Mouse (Mus musculus) lung, postnatal 0 days (tissue): Measurements from ENCODE around the gene Gbx1. TPM values are rescaled to one million over a fixed set of nuclear protein-coding genes. Genes with fewer than 3 reads are reported as not detected.

Experiments used
- ATAC-seq: fragments of 200-750 bp; cut with Nextera tagmentation; 2 replicates; pipeline ENCODE4 v1.8.0; 2017; ENCODE audit warnings: moderate library complexity
- DNase-seq: peaks from one replicate; pipeline ENCODE4 v3.0.0-alpha.2; 2016; ENCODE audit warnings: low spot score
- H3K27ac ChIP-seq: fragments of 300-500 bp; sonication (generic); 2 replicates; pipeline ENCODE4 v1.5.1; 2014; ENCODE audit warnings: antibody characterized with exemption, mild to moderate bottlenecking, low read length, mixed read lengths
- H3K27me3 ChIP-seq: fragments of 300-500 bp; sonication (generic); replicated peaks from 2 replicates; pipeline ENCODE4 v1.6.1; 2014; ENCODE audit warnings: low read length, mixed read lengths; ENCODE audit not compliant: insufficient read depth
- H3K36me3 ChIP-seq: fragments of 300-500 bp; sonication (generic); 2 replicates; pipeline ENCODE4 v1.6.1; 2014; ENCODE audit warnings: low read length, mixed read lengths; ENCODE audit not compliant: insufficient read depth
- H3K4me1 ChIP-seq: fragments of 300-500 bp; sonication (generic); 2 replicates; pipeline ENCODE4 v1.6.1; 2014; ENCODE audit warnings: antibody characterized with exemption, low read depth, low read length, mixed read lengths; ENCODE audit not compliant: insufficient read depth
- H3K4me2 ChIP-seq: fragments of 300-500 bp; sonication (generic); replicated peaks from 2 replicates; pipeline ENCODE4 v1.6.1; 2014; ENCODE audit warnings: low read depth, mild to moderate bottlenecking, low read length, moderate library complexity, mixed read lengths
- H3K4me3 ChIP-seq: fragments of 300-500 bp; sonication (generic); 2 replicates; pipeline ENCODE4 v1.5.1; 2014; ENCODE audit warnings: low read depth, low read length
- H3K9ac ChIP-seq: fragments of 300-500 bp; sonication (generic); replicated peaks from 2 replicates; pipeline ENCODE4 v1.6.1; 2014; ENCODE audit warnings: low read depth, mild to moderate bottlenecking
- H3K9me3 ChIP-seq: fragments of 300-500 bp; sonication (generic); 2 replicates; pipeline ENCODE4 v1.6.1; 2016; ENCODE audit warnings: low read length, mixed read lengths
- CTCF ChIP-seq: IDR thresholded peaks from 2 replicates; pipeline ENCODE4 v1.5.1; 2016; ENCODE audit warnings: antibody characterized with exemption, mild to moderate bottlenecking
- EP300 ChIP-seq: IDR thresholded peaks from 2 replicates; pipeline ENCODE4 v1.6.1; 2016; ENCODE audit warnings: antibody characterized with exemption, mild to moderate bottlenecking, control low read depth
- WGBS: fragments of 180-500 bp; shearing (Covaris S2); extraction: QIAGEN DNeasy Blood & Tissue Kit; methylation state at CpG from one replicate; pipeline ENCODE4 v1.1.7; 2014; 5-methylcytosine and 5-hydroxymethylcytosine counted together
- polyA plus RNA-seq: library from polyadenylated mRNA; unstranded; fragments of >200 nt; fragmentation: Nextera tagmentation; extraction: Ambion mirVana; gene quantifications from 2 replicates; pipeline ENCODE4 v1.2.1, GENCODE M21; 2015

Gbx1 gene
- polyA plus RNA-seq, 1 experiment from 2014 or later = 0.06 TPM

- no peak overlapping the region for H3K4me2 ChIP-seq
- H3K4me1 ChIP-seq = 0 out of 2 replicates have a peak, but pooled peaks cover 5% of the 10 kb centered on the region
- H3K27me3 ChIP-seq = peaks cover 43% of the 10 kb centered on the region
- DNase-seq = peak; percentile 90
- no peaks in the 10 kb centered on the region for H3K9me3 ChIP-seq
- WGBS = 16% methylated on average over 24 of the region's 24 CpGs
- no peaks in the 10 kb centered on the region for H3K36me3 ChIP-seq
- no peak overlapping the region for H3K9ac ChIP-seq
- no peak overlapping the region for H3K27ac ChIP-seq
- peak; percentile 82 for ATAC-seq
- no peak for TF ChIP-seq EP300
- peak; percentile 100 for TF ChIP-seq CTCF
- H3K4me3 ChIP-seq = no peak overlapping the region
These were observed 3.2 kb upstream of the Gbx1 start for GRCm38 (mm10) chr5:24530042-24530689.

- ATAC-seq (no peak), DNase-seq (no peak)
- Histone ChIP-seq H3K9ac (no peak overlapping the region), H3K9me3 (no peaks in the 10 kb centered on the region), H3K4me2 (no peak overlapping the region), H3K4me3 (no peak overlapping the region), H3K27me3 (peaks cover 62% of the 10 kb centered on the region), H3K27ac (no peak overlapping the region), H3K4me1 (0 out of 2 replicates have a peak, but pooled peaks cover 5% of the 10 kb centered on the region), H3K36me3 (no peaks in the 10 kb centered on the region)
- 16% methylated on average over 6 of the region's 6 CpGs for WGBS
- no peak for TF ChIP-seq EP300
- TF ChIP-seq CTCF = no peak
These were observed 778 bp upstream of the Gbx1 start for GRCm38 (mm10) chr5:24527780-24528179.

- peak; percentile 20 for ATAC-seq
These were observed 663 bp downstream of the Gbx1 start for GRCm38 (mm10) chr5:24526190-24526888.

DNA sequence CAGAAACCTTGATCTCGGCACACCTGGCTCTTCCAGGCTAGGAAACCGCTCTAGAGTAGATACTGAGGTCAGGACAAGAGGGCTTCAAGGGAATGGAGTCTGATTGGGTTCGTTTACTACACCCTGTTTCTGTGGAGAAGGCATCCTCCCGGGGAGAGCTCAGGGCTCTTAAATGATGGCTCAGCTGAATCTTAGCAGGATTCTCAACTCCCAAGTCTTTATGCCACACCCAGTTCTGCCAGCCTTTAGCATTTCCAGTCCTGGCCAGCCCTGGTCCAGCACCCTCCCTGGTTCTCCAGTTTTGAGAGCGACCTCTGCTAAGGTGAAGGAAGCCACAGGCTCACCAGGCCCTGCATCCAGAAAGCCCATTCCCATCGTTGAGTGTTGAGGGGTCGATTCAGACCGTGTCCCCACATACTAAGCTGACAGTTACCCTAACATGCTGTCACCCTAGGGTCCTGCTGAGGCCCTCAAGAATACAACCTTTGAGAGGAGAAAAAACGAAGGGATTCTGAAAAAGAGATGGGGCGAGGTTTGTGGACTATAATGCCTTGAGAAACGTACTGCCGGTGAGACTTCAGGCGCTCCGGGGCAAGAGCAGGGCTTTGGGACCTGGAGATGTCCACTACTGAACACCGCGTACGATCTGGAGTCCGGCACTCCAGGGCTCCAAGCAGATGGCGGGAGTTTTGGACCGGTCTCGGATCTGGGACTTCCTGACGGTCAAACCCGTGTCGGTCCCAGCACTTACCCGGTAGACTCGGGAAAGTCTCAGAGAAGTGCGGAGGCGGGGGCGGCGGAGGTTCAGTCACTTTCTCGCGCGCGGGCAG is 1.4 kb downstream of the Gbx1 start:
- DNase-seq = no peak
- Histone ChIP-seq H3K27ac (no peak overlapping the region), H3K27me3 (peaks cover 62% of the 10 kb centered on the region), H3K9ac (no peak overlapping the region), H3K4me3 (peak overlapping the region; percentile 33), H3K9me3 (no peaks in the 10 kb centered on the region), H3K4me2 (peak overlapping the region; percentile 60), H3K4me1 (0 out of 2 replicates have a peak, but pooled peaks cover 5% of the 10 kb centered on the region), H3K36me3 (no peaks in the 10 kb centered on the region)
- WGBS = 4% methylated on average over 34 of the region's 34 CpGs
- TF ChIP-seq CTCF = no peak
- TF ChIP-seq EP300 = no peak
- ATAC-seq = no peak

More at GRCm38 (mm10) chr5:24526190-24526888, 663 bp downstream of the Gbx1 start:
- Histone ChIP-seq H3K4me1 (0 out of 2 replicates have a peak, but pooled peaks cover 5% of the 10 kb centered on the region), H3K27ac (no peak overlapping the region), H3K36me3 (no peaks in the 10 kb centered on the region), H3K27me3 (peaks cover 62% of the 10 kb centered on the region), H3K4me2 (peak overlapping the region; percentile 60), H3K9ac (no peak overlapping the region), H3K9me3 (no peaks in the 10 kb centered on the region), H3K4me3 (peak overlapping the region; percentile 33)
- TF ChIP-seq EP300 (no peak), CTCF (no peak)
- DNase-seq = no peak
- WGBS = 2% methylated on average over 51 of the region's 109 CpGs

DNA sequence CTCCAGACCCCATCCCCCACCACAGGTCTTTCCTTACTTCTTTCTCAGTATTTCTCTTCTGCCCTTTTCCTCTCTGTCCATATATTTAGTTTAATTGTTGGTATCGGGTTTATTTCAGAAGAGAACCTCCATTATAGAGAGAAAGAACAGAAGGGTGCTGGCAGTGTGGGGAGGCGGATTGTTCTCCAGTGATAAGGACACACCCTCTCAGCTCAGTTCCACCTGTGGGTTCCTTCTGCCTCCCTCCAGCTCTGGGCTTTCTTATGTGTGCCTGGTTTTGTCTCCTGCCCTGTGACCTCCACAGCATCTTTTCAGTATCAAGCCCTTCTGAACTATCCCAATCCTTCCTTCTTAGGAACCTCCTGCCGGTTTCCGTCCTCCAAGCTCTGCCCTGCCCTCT is 2.5 kb downstream of the Gbx1 start:
- ATAC-seq = no peak
- H3K4me1 ChIP-seq = 0 out of 2 replicates have a peak, but pooled peaks cover 5% of the 10 kb centered on the region
- 26% methylated on average over 4 of the region's 4 CpGs for WGBS
- no peaks in the 10 kb centered on the region for H3K36me3 ChIP-seq
- no peak overlapping the region for H3K4me3 ChIP-seq
- DNase-seq = no peak
- no peak overlapping the region for H3K4me2 ChIP-seq
- no peaks in the 10 kb centered on the region for H3K9me3 ChIP-seq
- no peak overlapping the region for H3K9ac ChIP-seq
- peaks cover 58% of the 10 kb centered on the region for H3K27me3 ChIP-seq
- TF ChIP-seq EP300 = no peak
- no peak for TF ChIP-seq CTCF
- H3K27ac ChIP-seq = no peak overlapping the region

DNA sequence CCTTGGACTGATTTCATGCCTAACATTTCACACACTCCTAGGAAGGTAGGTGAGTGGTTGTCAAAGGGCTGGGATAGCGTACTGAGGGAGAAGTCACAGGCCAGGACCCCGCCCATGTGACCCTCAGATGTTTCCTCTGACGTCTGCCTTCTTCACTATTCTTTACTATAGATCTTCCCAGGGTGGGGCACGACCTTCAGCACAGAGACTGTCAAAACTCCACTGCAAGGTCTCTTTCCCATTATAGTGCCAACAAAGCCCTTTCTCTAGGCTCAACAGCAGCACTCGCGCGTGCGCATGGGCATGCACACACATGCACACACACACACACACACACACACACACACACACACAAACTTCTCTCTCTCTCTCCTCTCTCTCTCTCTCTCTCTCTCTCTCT is 3.2 kb downstream of the Gbx1 start:
- DNase-seq (no peak), ATAC-seq (no peak)
- 53% methylated on average over 8 of the region's 8 CpGs for WGBS
- no peak overlapping the region for H3K9ac ChIP-seq
- H3K4me1 ChIP-seq = 0 out of 2 replicates have a peak, but pooled peaks cover 5% of the 10 kb centered on the region
- H3K4me2 ChIP-seq = no peak overlapping the region
- H3K36me3 ChIP-seq = no peaks in the 10 kb centered on the region
- H3K27ac ChIP-seq = no peak overlapping the region
- peaks cover 52% of the 10 kb centered on the region for H3K27me3 ChIP-seq
- H3K4me3 ChIP-seq = no peak overlapping the region
- no peaks in the 10 kb centered on the region for H3K9me3 ChIP-seq
- TF ChIP-seq EP300 = no peak
- no peak for TF ChIP-seq CTCF
